Mouse (Mus musculus) left cerebral cortex, postnatal 25 days (tissue): ENCODE measurements at regions not wholly inside any gene's neighbourhood (a gene's known extent, or its start where the extent isn't known, plus 50 kb on each side); places are given as distances from the start of the nearest gene placed in this dataset.
A peak's percentile ranks its signal among the peaks of the same experiment; 100 is the strongest.

Experiments
- DNase-seq, 2 experiments: peaks; one replicate each; pipeline ENCODE4 v3.0.0; 2022; ENCODE audit warnings: low spot score in 2 of 2, mixed read lengths in 1 of 2
- intact Hi-C: fragments of 180-260 bp; cut with DNase I; formaldehyde crosslinking; loops from one replicate; pipeline ENCODE4 v1.15.1; 2025

GRCm38 (mm10) chr19:21337201-21337600 is 65.1 kb downstream of the Zfand5 start:
- intact Hi-C loops, result no loop called here
- DNase-seq, result no peak

- peak; percentile 3 to 65 for DNase-seq
- intact Hi-C loops, result no loop called here
Observed at GRCm38 (mm10) chr19:21340563-21340962, 68.5 kb downstream of the Zfand5 start.
